Mouse (Mus musculus): ENCODE data around the gene Eif4g3.
A peak's percentile ranks its signal among the peaks of the same experiment; 100 is the strongest.

Gene Eif4g3

GRCm38 (mm10) chr4:138063372-138064265 lies 70.8 kb downstream of the Eif4g3 start:
- DNase-seq (ENCODE audit: low spot score in 2 of 2) = peak in 1 of 2 experiments; percentile 49

GRCm38 (mm10) chr4:138064882-138065592 lies 72.2 kb downstream of the Eif4g3 start:
- DNase-seq (ENCODE audit: low spot score in 2 of 2) = no peak

GRCm38 (mm10) chr4:138065593-138066169 lies 72.9 kb downstream of the Eif4g3 start:
- no peak for DNase-seq (ENCODE audit: low spot score in 2 of 2)

GRCm38 (mm10) chr4:138066421-138066820 lies 73.6 kb downstream of the Eif4g3 start:
- DNase-seq (ENCODE audit: low spot score in 2 of 2) = no peak

- DNase-seq (ENCODE audit: low spot score in 2 of 2) = no peak
Measured at GRCm38 (mm10) chr4:138067858-138068257, 75.0 kb downstream of the Eif4g3 start.

GRCm38 (mm10) chr4:138068598-138068997 lies 75.8 kb downstream of the Eif4g3 start:
- peak; percentile 47 to 93 for DNase-seq (ENCODE audit: low spot score in 2 of 2)

GRCm38 (mm10) chr4:138069371-138069770 lies 76.5 kb downstream of the Eif4g3 start:
- no peak for DNase-seq (ENCODE audit: low spot score in 2 of 2)

GRCm38 (mm10) chr4:138071497-138071896 lies 78.7 kb downstream of the Eif4g3 start:
- no peak for DNase-seq (ENCODE audit: low spot score in 2 of 2)

GRCm38 (mm10) chr4:138073086-138073485 lies 80.3 kb downstream of the Eif4g3 start:
- DNase-seq (ENCODE audit: low spot score in 2 of 2) = no peak

GRCm38 (mm10) chr4:138073531-138073930 lies 80.7 kb downstream of the Eif4g3 start:
- DNase-seq (ENCODE audit: low spot score in 2 of 2) = no peak

GRCm38 (mm10) chr4:138074896-138075584 lies 82.2 kb downstream of the Eif4g3 start:
- no peak for DNase-seq (ENCODE audit: low spot score in 2 of 2)

- DNase-seq (ENCODE audit: low spot score in 2 of 2) = no peak
Measured at GRCm38 (mm10) chr4:138077663-138078295, 85.0 kb downstream of the Eif4g3 start.

- DNase-seq (ENCODE audit: low spot score in 2 of 2) = no peak
Measured at GRCm38 (mm10) chr4:138079234-138079633, 86.4 kb downstream of the Eif4g3 start.

GRCm38 (mm10) chr4:138082466-138082865 lies 89.6 kb downstream of the Eif4g3 start:
- DNase-seq (ENCODE audit: low spot score in 2 of 2) = no peak

- DNase-seq (ENCODE audit: low spot score in 2 of 2) = no peak
Measured at GRCm38 (mm10) chr4:138084103-138084502, 91.3 kb downstream of the Eif4g3 start.

- DNase-seq (ENCODE audit: low spot score in 2 of 2) = peak in 1 of 2 experiments; percentile 38
Measured at GRCm38 (mm10) chr4:138084851-138085573, 92.2 kb downstream of the Eif4g3 start.

- DNase-seq (ENCODE audit: low spot score in 2 of 2) = no peak
Measured at GRCm38 (mm10) chr4:138086949-138087348, 94.1 kb downstream of the Eif4g3 start.

GRCm38 (mm10) chr4:138089512-138089911 lies 96.7 kb downstream of the Eif4g3 start:
- no peak for DNase-seq (ENCODE audit: low spot score in 2 of 2)

- DNase-seq (ENCODE audit: low spot score in 2 of 2) = no peak
Measured at GRCm38 (mm10) chr4:138091562-138092194, 98.9 kb downstream of the Eif4g3 start.

GRCm38 (mm10) chr4:138100456-138100855 lies 107.6 kb downstream of the Eif4g3 start:
- no peak for DNase-seq (ENCODE audit: low spot score in 2 of 2)

Measured in left cerebral cortex, adult 9 months (tissue).